Mouse (Mus musculus) limb, embryonic 15.5 days (tissue): ENCODE data around the gene Capn8. TPM values are rescaled to one million over a fixed set of nuclear protein-coding genes. Genes with fewer than 3 reads are reported as not detected.

Experiments
- ATAC-seq: fragments of 200-750 bp; cut with Nextera tagmentation; 2 replicates; pipeline ENCODE4 v1.8.0; 2017; ENCODE audit warnings: low read depth, moderate TSS enrichment; ENCODE audit not compliant: insufficient number of reproducible peaks, low FRiP score, low TSS enrichment
- H3K27ac ChIP-seq: fragments of 300-500 bp; sonication (generic); 2 replicates; pipeline ENCODE4 v1.5.1; 2015; ENCODE audit warnings: moderate library complexity, mild to moderate bottlenecking, inconsistent platforms
- H3K27me3 ChIP-seq: fragments of 300-500 bp; sonication (generic); 2 replicates; pipeline ENCODE4 v1.6.1; 2015; ENCODE audit warnings: inconsistent platforms
- H3K36me3 ChIP-seq: fragments of 300-500 bp; sonication (generic); 2 replicates; pipeline ENCODE4 v1.6.1; 2015; ENCODE audit warnings: inconsistent platforms
- H3K4me1 ChIP-seq: fragments of 300-500 bp; sonication (generic); 2 replicates; pipeline ENCODE4 v1.6.1; 2015; ENCODE audit warnings: inconsistent platforms
- H3K4me2 ChIP-seq: fragments of 300-500 bp; sonication (generic); 2 replicates; pipeline ENCODE4 v1.6.1; 2015; ENCODE audit warnings: mild to moderate bottlenecking, inconsistent platforms
- H3K4me3 ChIP-seq: fragments of 300-500 bp; sonication (generic); 2 replicates; pipeline ENCODE4 v1.5.1; 2015; ENCODE audit warnings: mild to moderate bottlenecking, inconsistent platforms
- H3K9ac ChIP-seq: fragments of 300-500 bp; sonication (generic); 2 replicates; pipeline ENCODE4 v1.6.1; 2015; ENCODE audit warnings: inconsistent platforms
- H3K9me3 ChIP-seq: fragments of 300-500 bp; sonication (generic); 2 replicates; pipeline ENCODE4 v1.6.1; 2016; ENCODE audit warnings: inconsistent platforms
- WGBS: fragments of 180-500 bp; shearing (Covaris S2); methylation state at CpG from one replicate; pipeline ENCODE4 v1.1.7; 2015; 5-methylcytosine and 5-hydroxymethylcytosine counted together
- polyA plus RNA-seq: library from polyadenylated mRNA; unstranded; fragments of >200 nt; fragmentation: Nextera tagmentation; extraction: Ambion mirVana; gene quantifications from 2 replicates; pipeline ENCODE4 v1.2.1, GENCODE M21; 2015

Capn8 gene
- 0.07 TPM in 1 of 2 replicates, not detected in the other for polyA plus RNA-seq

GRCm38 (mm10) chr1:182564408-182565120, at the start of gene Capn8:
TSS of gene Capn8 (plus strand) at chr1:182565007.
- no peaks in the 10 kb centered on the region for H3K27me3 ChIP-seq
- no peaks in the 10 kb centered on the region for H3K9me3 ChIP-seq
- no peak within 1 kb of the TSS for H3K4me2 ChIP-seq
- H3K36me3 ChIP-seq: no peaks in the 10 kb centered on the region
- H3K9ac ChIP-seq: no peak within 1 kb of the TSS
- 70% methylated on average over 5 of the region's 5 CpGs for WGBS
- no peak within 1 kb of the TSS for H3K4me3 ChIP-seq
- no peak within 1 kb of the TSS for H3K27ac ChIP-seq
- peaks cover 16% of the 10 kb centered on the region for H3K4me1 ChIP-seq
- no peak for ATAC-seq

GRCm38 (mm10) chr1:182516758-182517676, 47.8 kb upstream of the Capn8 start, which contains the start of gene Capn2:
TSS of gene Capn2 (minus strand) at chr1:182517608.
- Histone ChIP-seq H3K4me2 (peak within 1 kb of the TSS; percentile 58), H3K27me3 (no peaks in the 10 kb centered on the region), H3K4me3 (peak within 1 kb of the TSS; percentile 81), H3K4me1 (peaks cover 71% of the 10 kb centered on the region), H3K27ac (peak within 1 kb of the TSS; percentile 95), H3K9ac (peak within 1 kb of the TSS; percentile 88), H3K9me3 (no peaks in the 10 kb centered on the region), H3K36me3 (peaks cover 13% of the 10 kb centered on the region)
- under 1% methylated on average over 78 of the region's 84 CpGs for WGBS
- peak; percentile 75 for ATAC-seq

- 1% methylated on average over 10 of the region's 10 CpGs for WGBS
- Histone ChIP-seq H3K4me1 (peaks cover 71% of the 10 kb centered on the region), H3K9me3 (no peaks in the 10 kb centered on the region), H3K9ac (peak overlapping the region; percentile 88), H3K4me2 (peak overlapping the region; percentile 58), H3K4me3 (peak overlapping the region; percentile 81), H3K36me3 (peaks cover 7% of the 10 kb centered on the region; the same call in 1 of the 2 replicates), H3K27ac (peak overlapping the region; percentile 95), H3K27me3 (no peaks in the 10 kb centered on the region)
- ATAC-seq: no peak
Observed at GRCm38 (mm10) chr1:182517677-182518011, 47.2 kb upstream of the Capn8 start.

GRCm38 (mm10) chr1:182518143-182518680, 46.6 kb upstream of the Capn8 start:
- no peak overlapping the region for H3K4me2 ChIP-seq
- H3K9me3 ChIP-seq: no peaks in the 10 kb centered on the region
- no peak for ATAC-seq
- 0 out of 2 replicates have a peak overlapping the region, but pooled peaks have one; percentile 81 for H3K4me3 ChIP-seq
- H3K4me1 ChIP-seq: peaks cover 70% of the 10 kb centered on the region
- H3K27me3 ChIP-seq: no peaks in the 10 kb centered on the region
- 55% methylated on average over 10 of the region's 10 CpGs for WGBS
- H3K27ac ChIP-seq: peak overlapping the region; percentile 35; the same call in 1 of the 2 replicates
- peaks cover 6% of the 10 kb centered on the region; the same call in 1 of the 2 replicates for H3K36me3 ChIP-seq
- H3K9ac ChIP-seq: no peak overlapping the region

- no peak overlapping the region for H3K4me2 ChIP-seq
- H3K27ac ChIP-seq: peak overlapping the region; percentile 35; the same call in 1 of the 2 replicates
- peaks cover 64% of the 10 kb centered on the region for H3K4me1 ChIP-seq
- ATAC-seq: no peak
- no peaks in the 10 kb centered on the region for H3K27me3 ChIP-seq
- H3K9me3 ChIP-seq: no peaks in the 10 kb centered on the region
- H3K9ac ChIP-seq: no peak overlapping the region
- 78% methylated on average over 6 of the region's 6 CpGs for WGBS
- no peak overlapping the region for H3K4me3 ChIP-seq
- H3K36me3 ChIP-seq: no peaks in the 10 kb centered on the region
Observed at GRCm38 (mm10) chr1:182518811-182519210, 46.0 kb upstream of the Capn8 start.

GRCm38 (mm10) chr1:182519341-182519740, 45.5 kb upstream of the Capn8 start:
- H3K27me3 ChIP-seq: no peaks in the 10 kb centered on the region
- ATAC-seq: no peak
- H3K27ac ChIP-seq: peak overlapping the region; percentile 94
- 62% methylated on average over 5 of the region's 5 CpGs for WGBS
- no peak overlapping the region for H3K9ac ChIP-seq
- no peaks in the 10 kb centered on the region for H3K9me3 ChIP-seq
- peaks cover 64% of the 10 kb centered on the region for H3K4me1 ChIP-seq
- peak overlapping the region; percentile 4; the same call in 1 of the 2 replicates for H3K4me3 ChIP-seq
- H3K4me2 ChIP-seq: peak overlapping the region; percentile 33
- no peaks in the 10 kb centered on the region for H3K36me3 ChIP-seq

GRCm38 (mm10) chr1:182520091-182520937, 44.5 kb upstream of the Capn8 start:
- peak; percentile 80 for ATAC-seq
- Histone ChIP-seq H3K4me3 (0 out of 2 replicates have a peak overlapping the region, but pooled peaks have one; percentile 4), H3K4me1 (peaks cover 55% of the 10 kb centered on the region)

GRCm38 (mm10) chr1:182520938-182521500, 43.8 kb upstream of the Capn8 start:
- WGBS: 54% methylated on average over 8 of the region's 8 CpGs
- Histone ChIP-seq H3K4me3 (no peak overlapping the region), H3K4me1 (peaks cover 48% of the 10 kb centered on the region), H3K36me3 (no peaks in the 10 kb centered on the region), H3K27me3 (no peaks in the 10 kb centered on the region), H3K4me2 (peak overlapping the region; percentile 33; the same call in 1 of the 2 replicates), H3K9me3 (no peaks in the 10 kb centered on the region), H3K27ac (peak overlapping the region; percentile 94), H3K9ac (no peak overlapping the region)
- no peak for ATAC-seq

More at GRCm38 (mm10) chr1:182520091-182520937, 44.5 kb upstream of the Capn8 start:
- no peaks in the 10 kb centered on the region for H3K9me3 ChIP-seq
- peak overlapping the region; percentile 33 for H3K4me2 ChIP-seq
- H3K27me3 ChIP-seq: no peaks in the 10 kb centered on the region
- H3K9ac ChIP-seq: no peak overlapping the region
- WGBS: 9% methylated on average over 14 of the region's 14 CpGs
- H3K27ac ChIP-seq: peak overlapping the region; percentile 94
- no peaks in the 10 kb centered on the region for H3K36me3 ChIP-seq

- no peaks in the 10 kb centered on the region for H3K9me3 ChIP-seq
- no peak overlapping the region for H3K4me3 ChIP-seq
- no peaks in the 10 kb centered on the region for H3K36me3 ChIP-seq
- no peak overlapping the region for H3K4me2 ChIP-seq
- H3K27me3 ChIP-seq: 0 out of 2 replicates have a peak, but pooled peaks cover 4% of the 10 kb centered on the region
- peaks cover 46% of the 10 kb centered on the region for H3K4me1 ChIP-seq
- no peak for ATAC-seq
- WGBS: 70% methylated on average over 5 of the region's 5 CpGs
- no peak overlapping the region for H3K9ac ChIP-seq
- H3K27ac ChIP-seq: no peak overlapping the region
Observed at GRCm38 (mm10) chr1:182522961-182523360, 41.8 kb upstream of the Capn8 start.

- no peak for ATAC-seq
- Histone ChIP-seq H3K4me2 (no peak overlapping the region), H3K4me1 (peaks cover 46% of the 10 kb centered on the region), H3K9me3 (no peaks in the 10 kb centered on the region), H3K27ac (no peak overlapping the region), H3K9ac (no peak overlapping the region), H3K36me3 (no peaks in the 10 kb centered on the region), H3K4me3 (no peak overlapping the region), H3K27me3 (0 out of 2 replicates have a peak, but pooled peaks cover 4% of the 10 kb centered on the region)
- 83% methylated on average over 3 of the region's 3 CpGs for WGBS
Observed at GRCm38 (mm10) chr1:182523692-182524091, 41.1 kb upstream of the Capn8 start.
